Mouse (Mus musculus) liver, postnatal 0 days (tissue): Measurements from ENCODE around the gene Mchr1.

Experiments used
- CTCF ChIP-seq: sonication (generic); IDR thresholded peaks from 2 replicates; pipeline ENCODE4 v1.5.1; 2016; ENCODE audit warnings: antibody characterized with exemption, low read depth
- EP300 ChIP-seq: IDR thresholded peaks from 2 replicates; pipeline ENCODE4 v1.6.1; 2016; ENCODE audit warnings: antibody characterized with exemption, low read depth, mild to moderate bottlenecking

- TF ChIP-seq EP300 (no peak), CTCF (no peak)
Observed at GRCm38 (mm10) chr15:81210496-81210895, 24.8 kb upstream of the Mchr1 start.
